Mouse (Mus musculus) CH12.LX (cell line): ENCODE measurements at regions not wholly inside any gene's neighbourhood (a gene's known extent, or its start where the extent isn't known, plus 50 kb on each side); places are given as distances from the start of the nearest gene placed in this dataset.

Experiments used
- DNase-seq: peaks from one replicate; pipeline ENCODE4 v3.0.0-alpha.2; 2013; ENCODE audit errors: extremely low read depth
- H3K27ac ChIP-seq: 2 replicates; pipeline ENCODE4 v1.5.1; 2012; ENCODE audit warnings: low read depth, mild to moderate bottlenecking, control low read depth, moderate library complexity; ENCODE audit not compliant: insufficient read depth
- H3K27me3 ChIP-seq: replicated peaks from 2 replicates; pipeline ENCODE3; 2012; ENCODE audit warnings: inconsistent platforms
- H3K36me3 ChIP-seq, 2 experiments: replicated peaks in 1 of 2; 2 replicates each; pipeline versions ENCODE3 to v1.6.1; 2012; ENCODE audit warnings: inconsistent platforms in 1 of 2, low read length in 1 of 2, mild to moderate bottlenecking in 1 of 2, mixed read lengths in 1 of 2, moderate library complexity in 1 of 2; ENCODE audit not compliant: control insufficient read depth in 1 of 2, insufficient read depth in 1 of 2
- H3K4me1 ChIP-seq, 2 experiments: 2 replicates each; pipeline ENCODE4 v1.6.1; 2012; ENCODE audit warnings: inconsistent platforms in 1 of 2, moderate library complexity in 1 of 2; ENCODE audit not compliant: insufficient read depth in 2 of 2, control insufficient read depth in 1 of 2
- H3K4me2 ChIP-seq: 2 replicates; pipeline ENCODE4 v1.6.1; 2012; ENCODE audit warnings: low read depth, mild to moderate bottlenecking, control low read depth; ENCODE audit not compliant: poor library complexity, insufficient read depth, severe bottlenecking
- H3K4me3 ChIP-seq, 3 experiments: fragments of 150-350 bp in 1 of 3; sonication (generic) in 1 of 3; replicated peaks in 1 of 3; 2 replicates each; pipeline versions ENCODE3 to v1.5.1; 2011 to 2012; ENCODE audit warnings: low read depth in 2 of 3, low read length in 2 of 3, mild to moderate bottlenecking in 2 of 3, moderate library complexity in 2 of 3, control low read depth in 1 of 3, improper control_type of control experiment in 1 of 3, inconsistent platforms in 1 of 3, mixed read lengths in 1 of 3; ENCODE audit not compliant: poor library complexity in 1 of 3
- H3K79me2 ChIP-seq: replicated peaks from 2 replicates; pipeline ENCODE4 v1.6.1; 2012; ENCODE audit warnings: mild to moderate bottlenecking, moderate library complexity; ENCODE audit not compliant: control insufficient read depth, poor library complexity, insufficient read depth, severe bottlenecking; ENCODE audit errors: extremely low read depth
- H3K9ac ChIP-seq: 2 replicates; pipeline ENCODE4 v1.6.1; 2012; ENCODE audit warnings: low read depth, mild to moderate bottlenecking, control low read depth, moderate library complexity; ENCODE audit not compliant: insufficient read depth
- H3K9me3 ChIP-seq: replicated peaks from 2 replicates; pipeline ENCODE3; 2012; ENCODE audit warnings: low read length, inconsistent platforms, mixed read lengths
- BHLHE40 ChIP-seq: IDR thresholded peaks from 2 replicates; pipeline ENCODE4 v1.6.1; 2011; ENCODE audit warnings: mild to moderate bottlenecking, low read depth, low read length, improper control_type of control experiment
- CTCF ChIP-seq, 2 experiments: IDR thresholded peaks in 1 of 2; conservative IDR thresholded peaks in 1 of 2; 2 replicates each; pipeline ENCODE4 v1.5.1; 2011 to 2012; ENCODE audit warnings: low read depth in 2 of 2, low read length in 2 of 2, improper control_type of control experiment in 1 of 2, inconsistent platforms in 1 of 2, mild to moderate bottlenecking in 1 of 2, moderate library complexity in 1 of 2
- E2F4 ChIP-seq: IDR thresholded peaks from 2 replicates; pipeline ENCODE4 v1.6.1; 2011; ENCODE audit warnings: low read depth, low read length, improper control_type of control experiment; ENCODE audit not compliant: insufficient replicate concordance
- GABPA ChIP-seq: IDR thresholded peaks from 2 replicates; pipeline ENCODE4 v1.6.1; 2012; ENCODE audit warnings: low read depth, low read length, improper control_type of control experiment, inconsistent platforms; ENCODE audit not compliant: insufficient replicate concordance
- HCFC1 ChIP-seq: IDR thresholded peaks from 2 replicates; pipeline ENCODE4 v1.6.1; 2012; ENCODE audit warnings: low read depth, mild to moderate bottlenecking, inconsistent platforms, low read length, improper control_type of control experiment
- IRF4 ChIP-seq: IDR thresholded peaks from 2 replicates; pipeline ENCODE4 v1.6.1; 2014; ENCODE audit warnings: low read depth, mild to moderate bottlenecking, inconsistent platforms, low read length, improper control_type of control experiment
- JUN ChIP-seq: IDR thresholded peaks from 2 replicates; pipeline ENCODE4 v1.6.1; 2011; ENCODE audit warnings: low read depth, mild to moderate bottlenecking, low read length, improper control_type of control experiment, moderate library complexity; ENCODE audit not compliant: insufficient read depth
- MAZ ChIP-seq: IDR thresholded peaks from 2 replicates; pipeline ENCODE4 v1.6.1; 2012; ENCODE audit warnings: low read depth, mild to moderate bottlenecking, inconsistent platforms, low read length, improper control_type of control experiment, moderate library complexity
- PAX5 ChIP-seq: IDR thresholded peaks from 2 replicates; pipeline ENCODE4 v1.6.1; 2012; ENCODE audit warnings: low read length, inconsistent platforms, mixed read lengths
- POLR2A ChIP-seq: IDR thresholded peaks from 2 replicates; pipeline ENCODE4 v1.6.1; 2011; ENCODE audit warnings: low read depth, mild to moderate bottlenecking, improper control_type of control experiment, low read length
- RAD21 ChIP-seq: IDR thresholded peaks from 2 replicates; pipeline ENCODE4 v1.6.1; 2011; ENCODE audit warnings: low read depth, mild to moderate bottlenecking, low read length, improper control_type of control experiment, moderate library complexity
- SMC3 ChIP-seq: IDR thresholded peaks from 2 replicates; pipeline ENCODE4 v1.6.1; 2011; ENCODE audit warnings: low read depth, low read length, improper control_type of control experiment
- TCF12 ChIP-seq: IDR thresholded peaks from 2 replicates; pipeline ENCODE4 v1.6.1; 2014; ENCODE audit warnings: low read depth, mild to moderate bottlenecking, inconsistent platforms, low read length, improper control_type of control experiment
- UBTF ChIP-seq: IDR thresholded peaks from 2 replicates; pipeline ENCODE4 v1.6.1; 2012; ENCODE audit warnings: low read depth, mild to moderate bottlenecking, inconsistent platforms, low read length, improper control_type of control experiment, moderate library complexity
- USF2 ChIP-seq: conservative IDR thresholded peaks from 2 replicates; pipeline ENCODE4 v1.6.1; 2011; ENCODE audit warnings: low read depth, low read length, improper control_type of control experiment
- ZMIZ1 ChIP-seq: IDR thresholded peaks from 2 replicates; pipeline ENCODE4 v1.6.1; 2012; ENCODE audit warnings: low read depth, mild to moderate bottlenecking, inconsistent platforms, low read length, improper control_type of control experiment
- dilution Hi-C: fragments of 300-500 bp; cut with MboI; formaldehyde crosslinking; loops from 2 replicates; pipeline ENCODE4 v1.14.3; 2020; ENCODE audit warnings: low sequenced_read_pairs; ENCODE audit not compliant: extremely low pct_unique_long_range_greater_than_20kb, extremely low pct_ligation_motif_present
- in situ Hi-C: fragments of 300-500 bp; cut with MboI; formaldehyde crosslinking; loops from 3 replicates; pipeline ENCODE4 v1.14.3; 2019; ENCODE audit warnings: low sequenced_read_pairs, low pct_ligation_motif_present, low pct_unique_long_range_greater_than_20kb, mixed read lengths

DNA sequence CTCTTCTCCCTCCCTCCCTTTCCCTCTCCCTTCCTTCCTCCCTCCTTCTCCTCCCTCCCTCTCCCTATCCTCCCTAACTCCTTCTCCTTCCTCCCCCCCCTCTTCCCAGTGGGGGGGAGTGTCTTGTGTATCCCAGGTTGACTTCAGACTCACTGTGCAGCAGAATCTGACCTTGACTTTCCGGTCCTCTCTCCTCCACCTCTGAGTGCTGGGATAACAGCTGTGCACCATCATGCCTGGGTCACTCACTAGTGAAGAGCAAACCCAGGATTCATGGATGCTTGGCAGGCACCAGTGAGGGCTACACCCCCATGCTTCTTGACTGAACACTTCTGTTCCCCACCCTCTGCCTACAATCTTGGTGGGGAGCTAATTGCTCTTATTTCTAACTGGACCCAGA is 56.2 kb upstream of the Zfp644 start:
- dilution Hi-C loops: no loop called here

DNA sequence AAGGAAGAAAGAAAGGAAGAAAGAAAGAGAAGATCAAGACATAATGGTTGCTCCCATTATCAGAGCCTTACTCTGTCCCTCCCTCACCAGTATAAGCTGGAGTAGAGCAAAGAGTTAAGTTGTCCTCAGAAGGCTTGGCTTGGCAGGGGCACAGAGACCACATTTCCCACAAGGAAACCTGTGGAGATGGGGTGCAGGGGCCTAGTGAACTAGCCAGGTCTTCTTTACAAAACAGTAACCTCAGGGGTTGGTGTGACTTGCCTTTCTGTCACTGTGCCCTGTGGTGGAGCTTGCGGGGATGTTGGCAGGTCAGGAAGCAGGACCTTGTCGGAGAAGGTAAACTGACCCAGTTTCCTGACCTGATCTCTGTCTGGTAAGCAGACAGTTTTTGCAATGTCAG is 53.1 kb upstream of the Zfp644 start:
- no peak overlapping the region for H3K4me3 ChIP-seq
- H3K27me3 ChIP-seq: no peaks in the 10 kb centered on the region
- dilution Hi-C loops (no loop called here), in situ Hi-C loops (no loop called here)
- no peaks in the 10 kb centered on the region for H3K79me2 ChIP-seq
- H3K4me1 ChIP-seq: no peaks in the 10 kb centered on the region
- H3K4me2 ChIP-seq: no peak overlapping the region
- no peak overlapping the region for H3K27ac ChIP-seq
- DNase-seq: no peak
- H3K36me3 ChIP-seq: no peaks in the 10 kb centered on the region
- H3K9me3 ChIP-seq: no peaks in the 10 kb centered on the region
- no peak for TF ChIP-seq POLR2A
- no peak for TF ChIP-seq CTCF (conservative IDR thresholded peaks at IDR 0.05 in 1 of 2, IDR thresholded peaks at IDR 0.05 in 1 of 2; ENCODE audit: low read depth in 2 of 2, low read length in 2 of 2)
- TF ChIP-seq, all 38 proteins: peak for 0
- no peak overlapping the region for H3K9ac ChIP-seq

More for the DNA sequence above, 56.2 kb upstream of the Zfp644 start:
- H3K4me2 ChIP-seq: no peak overlapping the region
- no peak overlapping the region for H3K27ac ChIP-seq
- in situ Hi-C loops: no loop called here
- H3K27me3 ChIP-seq: no peaks in the 10 kb centered on the region
- TF ChIP-seq PAX5 (no peak), BHLHE40 (no peak), HCFC1 (no peak), ZMIZ1 (no peak), MAZ (no peak), SMC3 (no peak), RAD21 (no peak), GABPA (no peak), USF2 (no peak), IRF4 (no peak), JUN (no peak), E2F4 (no peak), UBTF (no peak), TCF12 (no peak)
- no peaks in the 10 kb centered on the region for H3K9me3 ChIP-seq
- no peaks in the 10 kb centered on the region for H3K36me3 ChIP-seq
- peaks cover 4 to 15% of the 10 kb centered on the region in 2 experiments; a peak in 3 of 4 replicates for H3K4me1 ChIP-seq
- no peak for DNase-seq
- H3K9ac ChIP-seq: no peak overlapping the region
- no peak overlapping the region for H3K4me3 ChIP-seq
- no peaks in the 10 kb centered on the region for H3K79me2 ChIP-seq
